Mouse (Mus musculus): ENCODE measurements around the gene Gm9972. TPM values are rescaled to one million over a fixed set of nuclear protein-coding genes. Genes with fewer than 3 reads are reported as not detected.

Gm9972 gene
- 0.11 TPM in 1 of 2 replicates, not detected in the other for polyA plus RNA-seq (2021; fragmentation: Nextera tagmentation)
- long read RNA-seq, experiment 1, partial matches to known transcripts, result 0 of 1 reads
- long read RNA-seq, experiment 1, other reads (novel, unspliced or antisense), result 0 of 1 reads
- long read RNA-seq, experiment 2, result 0 reads

DNA sequence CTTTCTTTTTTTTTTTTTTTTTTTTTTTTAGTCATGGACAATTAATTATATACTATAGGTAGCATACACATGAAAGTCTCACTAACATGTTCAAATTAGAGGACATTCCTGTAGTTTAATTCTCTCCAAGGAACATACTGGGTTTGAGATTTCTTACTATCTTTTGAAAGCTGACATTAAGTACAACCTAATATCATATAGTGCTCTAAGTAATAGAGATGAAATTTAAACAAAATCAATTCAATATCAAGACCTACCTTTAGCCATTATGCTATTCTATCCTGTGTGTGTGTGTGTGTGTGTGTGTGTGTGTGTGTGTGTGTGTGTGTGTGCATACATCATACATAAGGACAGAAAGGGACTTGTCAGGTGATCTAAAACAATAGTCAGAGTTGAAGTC is at the start of gene Gm9972:
Gene Gm9972 (plus strand): TSS at position 301 of the 400 bp plus-strand sequence.

Other genes starting within 250 kb of the Gm9972 start
- 0.46 and 0.49 TPM in 2 replicates for gene Atp10b, start 114.1 kb downstream of the Gm9972 start, polyA plus RNA-seq (2021; fragmentation: Nextera tagmentation)

All from layer of hippocampus, adult 6 months (tissue).